Mouse (Mus musculus) spleen, postnatal 10 days (tissue): ENCODE measurements around the gene Gadd45b.

Experiments used
- DNase-seq, 2 experiments: peaks; one replicate each; pipeline ENCODE4 v3.0.0; 2021 to 2022; ENCODE audit warnings: low spot score in 2 of 2

The Gadd45b gene

GRCm38 (mm10) chr10:80956385-80956784 lies 26.5 kb downstream of the Gadd45b start:
- DNase-seq = no peak

GRCm38 (mm10) chr10:80956901-80957300 lies 27.0 kb downstream of the Gadd45b start:
- DNase-seq = no peak

DNA sequence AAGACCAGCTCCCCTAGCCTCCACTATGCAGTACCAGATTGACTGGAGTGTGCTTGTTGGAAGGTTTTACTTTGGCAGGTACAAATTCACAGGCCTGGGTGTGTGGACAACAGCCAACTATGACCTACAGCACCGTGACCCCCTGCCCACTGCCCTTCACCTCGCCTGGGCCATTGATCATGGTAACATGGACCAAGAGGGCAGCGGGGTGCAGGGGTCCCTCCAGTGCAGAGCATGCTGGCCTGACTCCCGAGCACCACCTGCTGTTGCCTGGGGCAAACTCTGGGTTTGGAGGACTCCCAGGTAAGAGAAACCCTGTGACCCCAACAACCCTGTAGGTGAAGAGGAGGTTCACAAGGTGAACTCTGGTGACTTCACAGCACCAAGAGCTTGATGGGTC lies 27.9 kb downstream of the Gadd45b start:
- no peak for DNase-seq

- no peak for DNase-seq
These were observed 29.2 kb downstream of the Gadd45b start for GRCm38 (mm10) chr10:80958979-80959637.

- DNase-seq = no peak
These were observed 31.0 kb downstream of the Gadd45b start for GRCm38 (mm10) chr10:80960551-80961508.

GRCm38 (mm10) chr10:80962051-80962472 lies 32.2 kb downstream of the Gadd45b start:
- DNase-seq = no peak

- DNase-seq = no peak
These were observed 32.7 kb downstream of the Gadd45b start for GRCm38 (mm10) chr10:80962585-80962984.

- no peak for DNase-seq
These were observed 33.4 kb downstream of the Gadd45b start for GRCm38 (mm10) chr10:80963031-80963975.

DNA sequence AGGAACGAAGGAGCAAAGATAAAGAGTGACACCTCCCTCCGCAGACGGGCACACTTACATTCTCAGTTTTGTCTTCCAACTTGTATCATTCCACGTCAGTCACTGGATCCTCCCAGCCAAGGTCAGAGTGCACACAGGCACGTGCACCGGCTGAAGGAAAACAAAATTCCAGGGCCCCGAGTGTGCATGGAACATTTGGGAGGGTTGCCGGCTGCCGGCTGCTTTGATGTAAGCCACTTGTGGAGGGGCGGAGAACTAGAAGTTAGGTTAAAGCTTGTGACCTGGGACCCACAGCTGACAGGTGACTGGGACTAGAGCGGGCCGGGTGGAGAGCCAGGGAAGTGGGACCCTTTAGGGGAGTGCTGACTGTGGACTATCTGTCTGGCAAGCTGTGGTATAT lies 36.4 kb downstream of the Gadd45b start:
- DNase-seq = no peak

DNA sequence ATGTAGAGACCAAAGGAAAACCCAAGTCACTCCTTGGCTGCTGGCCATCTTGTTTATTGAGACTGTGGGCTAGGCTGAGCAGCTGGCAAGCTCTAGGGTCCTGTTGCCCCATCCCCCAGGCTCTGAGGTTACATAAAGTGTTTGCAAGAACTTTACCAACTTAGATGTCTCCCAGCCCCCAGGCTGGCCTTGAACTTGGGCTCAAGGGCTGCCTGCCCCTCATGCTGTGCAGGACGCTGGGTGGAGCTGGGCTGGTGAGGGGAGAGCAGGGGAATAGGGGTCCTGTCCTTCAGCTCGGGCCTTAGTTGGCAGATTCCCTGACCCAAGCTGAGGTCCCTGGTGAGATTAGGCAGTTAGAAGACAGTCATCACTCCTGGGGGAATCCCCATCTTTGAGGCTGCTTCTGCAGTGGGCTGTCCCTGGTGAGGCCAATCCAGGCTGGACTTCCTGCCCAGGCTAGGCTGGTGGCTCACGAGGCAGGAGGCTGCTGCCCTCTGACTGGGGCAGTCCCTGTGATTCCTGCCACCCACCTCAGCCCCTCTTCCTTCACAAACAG lies 37.3 kb downstream of the Gadd45b start:
- no peak for DNase-seq

DNA sequence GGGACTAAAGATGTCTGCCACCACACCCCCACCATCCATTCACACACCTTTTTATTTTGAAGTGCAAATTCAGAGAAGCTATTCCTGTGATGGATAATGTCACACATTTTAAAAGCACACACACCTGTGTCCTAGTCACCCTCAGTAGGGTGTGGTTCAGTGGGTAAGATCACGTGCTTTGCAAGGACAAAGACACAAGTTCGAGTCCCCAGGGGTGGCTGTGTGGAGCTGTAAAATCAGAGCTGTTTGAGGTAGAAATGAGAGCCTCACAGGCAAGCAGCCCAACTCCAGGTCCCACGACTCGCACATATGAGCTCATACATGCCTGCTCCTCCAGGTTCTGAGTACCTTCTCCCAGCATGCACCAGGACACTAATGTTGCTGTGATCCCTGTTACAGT lies 38.2 kb downstream of the Gadd45b start:
- no peak for DNase-seq

DNA sequence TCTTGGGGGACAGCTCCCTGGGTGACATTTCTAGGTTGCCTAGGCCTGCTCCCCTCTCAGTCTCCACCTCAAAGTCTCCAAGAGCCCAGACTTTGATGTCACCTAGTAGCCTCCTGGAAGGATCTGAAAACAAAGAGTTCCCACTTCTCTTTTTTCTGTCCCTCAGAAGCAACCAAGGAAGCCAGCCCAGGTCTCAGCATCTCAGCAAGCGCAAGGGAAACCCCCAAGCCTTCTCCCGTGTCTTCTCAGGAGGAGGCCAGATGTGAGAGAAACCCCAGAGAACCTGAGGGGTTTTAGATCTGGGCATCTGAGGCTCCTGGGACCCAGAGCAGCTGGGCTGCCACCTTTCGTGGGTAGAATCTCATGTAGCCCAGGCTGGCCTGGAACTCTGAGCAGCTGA lies 39.4 kb downstream of the Gadd45b start:
- no peak for DNase-seq

- no peak for DNase-seq
These were observed 40.3 kb downstream of the Gadd45b start for GRCm38 (mm10) chr10:80970159-80970558.

DNA sequence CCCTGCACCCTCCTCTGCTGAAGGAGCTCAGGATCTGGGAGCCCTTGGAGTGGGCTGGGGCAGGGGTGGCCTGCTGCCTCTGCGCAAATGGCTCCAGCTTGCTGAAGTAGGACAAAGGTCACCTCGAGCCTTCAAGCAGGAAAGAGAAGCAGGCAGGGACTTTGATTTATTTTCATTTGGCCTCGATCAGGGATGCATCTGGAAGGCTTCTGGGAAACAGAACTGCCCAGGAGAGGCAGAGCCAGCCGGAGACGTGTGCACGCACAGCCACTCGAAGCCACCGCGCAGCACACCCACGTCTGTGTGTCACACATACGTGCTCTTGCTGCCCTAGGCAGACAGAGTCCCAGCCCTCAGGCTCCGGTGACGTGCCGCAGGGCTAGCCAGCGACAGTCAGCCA lies 41.7 kb downstream of the Gadd45b start:
- no peak for DNase-seq

GRCm38 (mm10) chr10:80972071-80972987 lies 42.5 kb downstream of the Gadd45b start:
- no peak for DNase-seq

DNA sequence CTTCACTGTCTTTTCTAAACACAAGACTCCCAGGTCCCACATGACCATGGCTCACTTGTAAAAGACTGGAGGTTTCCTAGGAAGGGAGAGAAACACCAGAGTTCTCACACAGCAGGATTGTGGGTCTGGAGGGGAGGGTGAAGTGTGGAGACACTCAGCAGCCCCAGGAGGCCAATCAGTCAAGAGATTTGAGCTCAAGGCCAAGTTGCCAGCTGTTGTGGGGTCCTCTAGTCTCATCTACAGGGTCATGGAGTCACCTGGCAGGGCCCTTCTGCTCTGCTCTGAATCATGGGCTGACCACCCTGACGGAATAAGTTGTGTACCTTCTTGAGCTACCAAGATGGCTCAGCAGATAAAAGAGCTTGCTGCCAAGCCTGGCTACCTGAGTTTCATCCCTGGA lies 43.8 kb downstream of the Gadd45b start:
- DNase-seq = no peak

DNA sequence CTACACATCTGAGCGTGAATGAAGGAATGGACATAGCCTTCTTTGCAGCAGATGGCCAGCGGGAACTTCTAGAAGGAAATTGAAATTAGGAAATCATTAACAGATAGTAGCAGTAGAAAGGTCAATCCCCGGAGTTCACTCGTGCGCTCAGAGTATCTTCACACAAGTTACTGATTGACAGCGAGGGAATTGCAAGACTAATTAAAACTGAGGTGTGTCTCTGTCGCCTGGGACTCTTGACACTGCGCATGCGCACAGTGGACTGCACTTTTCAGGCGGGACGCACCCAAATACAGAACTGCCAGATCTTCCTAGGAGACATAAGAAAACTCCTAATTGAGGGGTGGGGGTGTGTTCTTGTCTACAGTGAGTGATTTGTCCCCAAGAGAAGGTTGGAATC lies 45.6 kb downstream of the Gadd45b start:
- DNase-seq = no peak

GRCm38 (mm10) chr10:80981564-80982112 lies 51.8 kb downstream of the Gadd45b start:
- DNase-seq = no peak
